Mouse (Mus musculus): ENCODE measurements at regions not wholly inside any gene's neighbourhood (a gene's known extent, or its start where the extent isn't known, plus 50 kb on each side); places are given as distances from the start of the nearest gene placed in this dataset.
A peak's percentile ranks its signal among the peaks of the same experiment; 100 is the strongest.

DNA sequence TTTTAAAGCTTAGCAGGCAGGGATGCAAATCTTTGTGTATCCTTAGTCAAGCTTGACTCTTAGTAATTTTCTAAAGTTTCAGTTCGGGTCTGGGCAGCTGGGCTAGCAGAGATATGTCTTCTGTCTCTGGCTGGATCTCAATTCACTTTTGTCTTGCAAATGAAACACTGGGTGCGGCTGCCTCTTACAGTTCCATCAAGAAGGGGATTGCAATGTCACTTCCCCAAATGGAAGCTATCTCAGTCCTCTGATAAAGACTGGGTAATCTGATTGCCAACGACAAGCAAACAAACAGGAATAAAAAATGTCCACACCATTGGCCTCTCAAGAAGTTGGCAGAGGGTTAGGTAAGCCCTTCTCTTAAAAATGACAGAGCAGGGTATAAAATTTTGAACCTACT lies 314.1 kb upstream of the Fam19a5 start:
- peak in 1 of 2 experiments; percentile 41 for DNase-seq (ENCODE audit: low spot score in 2 of 2)

GRCm38 (mm10) chr15:87236096-87236495 lies 308.0 kb upstream of the Fam19a5 start:
- DNase-seq (ENCODE audit: low spot score in 2 of 2), result no peak

DNA sequence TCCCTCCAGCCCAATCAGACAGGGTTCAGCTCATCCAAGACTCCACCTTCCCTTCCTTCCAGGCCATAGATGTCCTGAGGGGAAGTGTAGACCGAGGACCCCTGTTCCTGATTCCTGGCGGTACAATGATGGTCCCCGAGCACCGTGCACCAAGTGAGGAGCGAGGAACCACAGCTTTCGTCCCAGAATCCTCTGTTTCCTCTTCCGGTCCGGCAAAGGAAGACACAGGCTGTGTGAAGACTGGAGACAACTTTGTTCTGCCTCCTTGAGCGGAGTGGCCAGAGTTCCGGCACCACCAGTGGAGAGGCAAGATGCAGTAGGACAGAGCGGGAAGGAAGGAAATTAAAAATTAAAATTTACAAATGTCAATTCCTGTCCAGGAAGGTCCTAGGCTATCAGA lies 305.0 kb upstream of the Fam19a5 start:
- peak in 1 of 2 experiments; percentile 53 for DNase-seq (ENCODE audit: low spot score in 2 of 2)

DNA sequence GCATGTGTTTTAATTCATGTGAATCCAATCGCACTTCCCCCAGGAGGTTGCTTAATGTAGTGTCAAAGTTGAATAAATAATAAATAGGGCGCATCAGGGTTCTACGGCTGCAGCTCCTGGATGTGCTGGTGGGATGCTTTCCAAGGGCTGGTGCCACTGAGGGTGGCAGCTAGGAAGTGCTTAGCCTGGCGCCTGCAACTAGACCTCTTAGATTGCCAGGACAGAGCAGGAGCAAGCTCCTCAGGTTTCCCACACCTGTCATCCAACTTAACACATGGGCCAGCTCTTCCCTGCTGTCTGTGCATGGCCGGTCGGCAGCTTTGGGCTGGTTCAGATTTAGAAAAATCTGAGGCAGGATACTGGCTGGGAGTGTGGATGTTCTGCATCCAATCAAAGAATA lies 282.6 kb upstream of the Fam19a5 start:
- DNase-seq (ENCODE audit: low spot score in 2 of 2), result no peak

GRCm38 (mm10) chr15:87264906-87265305 lies 279.2 kb upstream of the Fam19a5 start:
- DNase-seq (ENCODE audit: low spot score in 2 of 2), result no peak

DNA sequence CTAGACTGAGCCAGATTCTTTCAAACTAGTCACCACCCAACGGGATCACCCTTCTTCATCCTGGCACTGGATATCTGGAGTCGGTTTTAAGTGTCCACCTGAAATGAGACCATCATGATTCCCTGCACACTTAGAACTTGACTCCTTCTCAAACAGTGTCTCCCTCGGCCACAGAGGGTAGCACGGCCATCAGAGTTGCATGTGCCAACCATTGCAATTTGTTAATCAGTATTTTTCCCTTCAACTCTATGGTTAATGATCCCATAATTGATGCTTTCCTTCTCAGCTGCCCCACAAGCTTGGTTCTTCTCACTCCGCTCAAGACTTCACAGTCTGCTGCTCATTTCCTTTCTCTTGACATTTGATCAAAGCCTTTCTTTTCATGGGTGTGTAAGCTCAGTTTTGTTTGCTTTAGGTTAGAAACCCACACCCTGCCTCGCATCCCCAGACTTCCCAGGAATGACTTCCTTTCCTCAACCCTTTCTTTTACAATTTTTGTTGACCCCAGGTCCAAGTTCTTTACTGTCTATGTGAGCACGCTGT lies 253.0 kb upstream of the Fam19a5 start:
- DNase-seq (ENCODE audit: low spot score in 2 of 2), result no peak

DNA sequence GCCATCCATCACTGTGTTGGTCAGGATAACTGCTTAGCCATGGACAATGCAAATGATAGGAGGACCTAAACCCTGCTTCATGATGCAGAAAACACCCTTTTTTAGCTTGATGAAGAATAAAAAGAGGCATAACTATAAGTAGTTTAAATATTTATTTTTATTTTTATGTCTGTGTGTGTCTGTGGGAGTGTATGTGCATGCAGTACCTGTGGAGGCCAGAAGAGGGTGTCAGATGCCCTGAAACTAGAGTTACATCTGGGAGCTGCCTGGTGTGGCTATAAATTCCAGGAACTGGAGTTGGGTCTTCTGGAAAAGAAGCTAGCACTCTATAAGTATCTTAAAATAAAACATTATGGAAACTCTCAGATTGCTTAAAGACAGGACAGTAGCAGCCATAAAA lies 224.2 kb upstream of the Fam19a5 start:
- no peak for DNase-seq (ENCODE audit: low spot score in 2 of 2)

- no peak for DNase-seq (ENCODE audit: low spot score in 2 of 2)
Measured at GRCm38 (mm10) chr15:87321067-87321985, 222.8 kb upstream of the Fam19a5 start.

DNA sequence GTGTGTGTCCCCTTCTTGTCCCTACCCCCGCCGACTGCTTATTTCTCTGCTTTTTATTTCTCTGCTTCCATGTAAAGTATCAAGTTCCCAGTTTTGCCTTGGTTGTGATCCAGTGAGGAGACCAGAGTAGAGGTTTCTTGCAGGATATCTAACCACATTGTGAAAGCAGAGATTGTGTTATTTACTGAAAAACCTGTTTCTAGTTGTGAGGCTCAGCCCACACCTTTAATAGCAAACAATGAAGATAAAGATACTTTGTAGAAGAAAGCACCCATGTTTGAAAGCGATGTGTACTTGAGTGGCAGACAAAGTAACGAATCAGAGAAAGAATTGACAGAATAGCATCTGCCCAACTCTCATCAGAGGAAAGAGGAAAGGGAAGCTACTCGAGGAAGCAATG lies 218.7 kb upstream of the Fam19a5 start:
- no peak for DNase-seq (ENCODE audit: low spot score in 2 of 2)

GRCm38 (mm10) chr15:87326281-87326680 lies 217.8 kb upstream of the Fam19a5 start:
- DNase-seq (ENCODE audit: low spot score in 2 of 2), result no peak

DNA sequence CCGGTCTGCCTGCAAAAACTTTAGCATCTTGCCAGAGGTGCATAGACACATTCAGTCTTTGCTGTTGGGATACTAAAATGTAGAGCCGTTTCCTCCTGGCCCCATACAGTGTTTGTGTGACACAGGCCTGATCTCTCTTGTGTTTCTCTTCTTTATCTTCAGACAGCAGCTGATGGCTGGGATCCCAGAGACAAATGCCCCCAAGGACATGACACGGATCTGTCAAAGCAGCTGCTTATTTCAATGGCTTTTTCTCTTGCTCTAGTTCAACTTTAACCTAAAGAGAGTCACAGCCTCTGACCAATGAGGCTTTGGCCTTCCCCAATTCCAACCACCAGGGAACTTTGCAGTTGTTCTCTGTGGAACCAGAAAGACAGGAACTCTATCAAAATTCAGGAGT lies 211.7 kb upstream of the Fam19a5 start:
- DNase-seq (ENCODE audit: low spot score in 2 of 2), result no peak

GRCm38 (mm10) chr15:87333527-87333926 lies 210.6 kb upstream of the Fam19a5 start:
- DNase-seq (ENCODE audit: low spot score in 2 of 2), result no peak

DNA sequence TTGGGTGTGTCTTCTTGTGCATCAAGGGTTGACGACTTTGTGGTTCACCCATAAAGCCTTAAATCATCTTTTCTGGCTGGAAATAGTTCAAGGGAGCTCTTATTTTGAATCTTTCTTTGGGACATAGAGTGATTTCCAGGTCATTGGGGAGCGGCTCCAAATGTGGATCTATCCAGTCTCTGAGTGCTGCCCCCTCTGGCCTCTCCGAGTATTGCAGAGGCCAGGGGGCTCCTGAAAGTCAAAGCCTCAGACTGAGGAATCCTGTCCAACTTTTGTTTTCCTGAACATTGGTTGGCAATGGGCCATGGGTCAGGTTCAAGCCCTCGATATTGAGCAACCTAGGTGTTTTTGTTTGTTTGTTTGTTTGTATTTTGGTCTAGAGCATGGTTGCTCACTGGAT lies 209.7 kb upstream of the Fam19a5 start:
- no peak for DNase-seq (ENCODE audit: low spot score in 2 of 2)

GRCm38 (mm10) chr15:87335324-87335723 lies 208.8 kb upstream of the Fam19a5 start:
- DNase-seq (ENCODE audit: low spot score in 2 of 2), result no peak

DNA sequence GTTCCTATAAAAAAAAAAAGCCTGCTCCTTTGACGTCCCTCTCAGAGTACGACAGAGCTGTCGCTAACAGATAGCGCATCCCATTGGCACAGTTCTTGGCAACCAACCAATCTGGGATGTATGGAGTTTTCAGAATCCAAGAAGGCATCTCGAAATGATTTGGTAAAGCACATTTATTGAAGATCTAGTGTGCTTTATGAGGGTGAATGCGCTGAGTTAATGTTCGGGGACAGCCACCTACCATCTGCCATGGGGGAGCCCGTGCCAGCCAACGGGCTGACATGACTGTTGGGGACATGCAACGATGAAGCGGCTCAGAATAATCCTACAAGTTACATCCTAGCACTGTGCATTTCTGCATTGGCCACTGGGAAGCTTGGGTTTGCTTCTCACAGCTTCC lies 208.4 kb upstream of the Fam19a5 start:
- no peak for DNase-seq (ENCODE audit: low spot score in 2 of 2)

DNA sequence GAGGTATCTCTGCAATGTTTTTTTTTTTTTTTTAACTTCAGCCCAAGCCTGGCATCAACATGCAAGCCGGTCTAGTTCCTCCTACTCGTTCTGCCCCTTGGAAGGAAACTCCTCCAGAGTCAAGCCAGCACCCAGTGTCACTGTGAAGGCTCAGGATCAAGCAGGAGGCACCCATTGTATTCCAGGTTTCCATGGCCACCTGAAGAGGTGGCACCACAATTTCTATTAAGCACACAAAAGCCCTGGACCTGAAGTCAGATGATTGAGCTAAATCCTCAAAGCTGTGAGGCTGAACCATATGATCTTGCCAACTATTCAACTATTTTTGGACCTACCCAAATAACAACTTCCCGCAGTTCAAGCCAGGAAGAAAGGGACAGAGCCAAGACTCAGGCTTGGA lies 204.2 kb upstream of the Fam19a5 start:
- DNase-seq (ENCODE audit: low spot score in 2 of 2), result no peak

DNA sequence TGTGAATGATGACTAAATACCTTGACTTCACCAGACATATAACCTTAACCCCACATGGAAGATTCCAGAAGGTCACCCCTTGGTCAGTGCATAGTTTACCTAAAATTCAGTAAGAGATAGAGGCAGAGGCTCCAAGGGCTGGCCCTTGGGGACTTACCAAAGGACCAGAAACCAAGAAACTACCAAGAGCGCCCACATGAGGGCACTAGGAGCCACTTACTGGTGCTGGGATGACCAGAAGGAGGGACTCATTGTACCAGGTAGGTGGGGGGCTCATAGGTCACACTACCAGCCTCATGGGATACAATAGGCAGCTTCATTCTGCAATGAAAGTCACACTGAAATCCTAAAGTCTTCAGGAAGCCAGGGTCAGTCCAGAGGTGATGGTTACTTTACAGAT lies 201.4 kb upstream of the Fam19a5 start:
- no peak for DNase-seq (ENCODE audit: low spot score in 2 of 2)

DNA sequence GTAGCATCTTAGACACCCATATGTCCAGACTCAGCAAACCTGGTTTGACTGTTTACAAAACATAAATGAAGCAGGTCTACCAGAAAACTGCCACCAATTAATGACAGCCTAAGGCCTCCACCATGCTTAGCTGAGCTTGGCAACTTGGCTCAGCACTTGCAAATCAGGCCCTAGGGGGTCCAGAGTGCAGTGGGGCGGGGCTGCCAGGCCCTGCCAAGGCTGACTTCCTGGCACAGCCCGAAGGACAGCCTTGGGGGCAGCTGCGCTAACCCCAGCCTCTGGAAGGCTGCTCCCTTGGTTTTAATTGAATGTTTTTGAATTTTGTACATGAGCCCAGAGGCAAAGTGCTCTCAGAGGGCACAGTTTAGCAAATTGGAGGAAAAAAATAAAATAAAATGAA lies 198.3 kb upstream of the Fam19a5 start:
- DNase-seq (ENCODE audit: low spot score in 2 of 2), result no peak

GRCm38 (mm10) chr15:87349533-87350247 lies 194.4 kb upstream of the Fam19a5 start:
- DNase-seq (ENCODE audit: low spot score in 2 of 2), result no peak

DNA sequence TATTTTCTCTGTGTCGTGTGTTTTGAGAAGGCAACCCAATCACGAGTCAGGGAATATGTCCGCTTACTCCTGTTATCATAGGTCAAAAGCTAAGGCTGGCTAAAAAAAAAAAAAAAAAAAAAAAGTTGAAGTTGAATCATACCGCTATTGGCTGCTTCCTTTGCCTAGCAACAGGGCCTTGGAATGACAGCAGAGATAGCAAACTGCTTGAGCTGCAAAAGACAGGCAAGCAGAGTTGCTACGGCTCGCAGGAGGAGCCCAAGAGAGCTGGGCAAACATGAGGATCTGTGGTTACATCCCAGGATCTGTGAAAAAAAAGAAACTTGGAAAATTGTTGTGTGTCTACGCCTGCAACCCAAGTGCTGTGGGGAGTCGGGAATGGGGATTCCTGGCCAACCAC lies 191.3 kb upstream of the Fam19a5 start:
- DNase-seq (ENCODE audit: low spot score in 2 of 2), result no peak

GRCm38 (mm10) chr15:87353886-87354285 lies 190.2 kb upstream of the Fam19a5 start:
- no peak for DNase-seq (ENCODE audit: low spot score in 2 of 2)

GRCm38 (mm10) chr15:87360457-87360856 lies 183.6 kb upstream of the Fam19a5 start:
- DNase-seq (ENCODE audit: low spot score in 2 of 2), result no peak
